Mouse (Mus musculus) forebrain, embryonic 12.5 days (tissue): ENCODE measurements at regions not wholly inside any gene's neighbourhood (a gene's known extent, or its start where the extent isn't known, plus 50 kb on each side); places are given as distances from the start of the nearest gene placed in this dataset.

Source experiments
- ATAC-seq: fragments of 200-750 bp; cut with Nextera tagmentation; 2 replicates; pipeline ENCODE4 v1.8.0; 2017; ENCODE audit warnings: moderate TSS enrichment; ENCODE audit not compliant: low FRiP score
- H3K27ac ChIP-seq: fragments of 300-500 bp; sonication (generic); 2 replicates; pipeline ENCODE4 v1.5.1; 2016; ENCODE audit warnings: mild to moderate bottlenecking
- H3K27me3 ChIP-seq: fragments of 300-500 bp; sonication (generic); 2 replicates; pipeline ENCODE4 v1.6.1; 2016; ENCODE audit warnings: mild to moderate bottlenecking
- H3K36me3 ChIP-seq: fragments of 300-500 bp; sonication (generic); replicated peaks from 2 replicates; pipeline ENCODE4 v1.6.1; 2016; ENCODE audit warnings: mild to moderate bottlenecking
- H3K4me1 ChIP-seq: fragments of 300-500 bp; sonication (generic); 2 replicates; pipeline ENCODE4 v1.6.1; 2016
- H3K4me2 ChIP-seq: fragments of 300-500 bp; sonication (generic); 2 replicates; pipeline ENCODE4 v1.6.1; 2016; ENCODE audit warnings: mild to moderate bottlenecking, moderate library complexity
- H3K4me3 ChIP-seq: fragments of 300-500 bp; sonication (generic); replicated peaks from 2 replicates; pipeline ENCODE4 v1.5.1; 2016; ENCODE audit warnings: mild to moderate bottlenecking
- H3K9ac ChIP-seq: fragments of 300-500 bp; sonication (generic); 2 replicates; pipeline ENCODE4 v1.6.1; 2016; ENCODE audit warnings: mild to moderate bottlenecking
- H3K9me3 ChIP-seq: fragments of 300-500 bp; sonication (generic); 2 replicates; pipeline ENCODE4 v1.6.1; 2016
- WGBS: fragments of 180-500 bp; shearing (Covaris S2); methylation state at CpG from one replicate; pipeline ENCODE4 v1.1.7; 2016; 5-methylcytosine and 5-hydroxymethylcytosine counted together

- WGBS: 90% methylated on average over 5 of the region's 5 CpGs
- no peak for ATAC-seq
- H3K9me3 ChIP-seq: no peaks in the 10 kb centered on the region
- H3K36me3 ChIP-seq: no peaks in the 10 kb centered on the region
- no peak overlapping the region for H3K4me3 ChIP-seq
- H3K27ac ChIP-seq: no peak overlapping the region
- H3K27me3 ChIP-seq: peaks cover 38% of the 10 kb centered on the region
- H3K4me2 ChIP-seq: no peak overlapping the region
- H3K4me1 ChIP-seq: peaks cover 40% of the 10 kb centered on the region
- no peak overlapping the region for H3K9ac ChIP-seq
These were observed 262.5 kb upstream of the Tle3 start for GRCm38 (mm10) chr9:61109519-61110285.

- peaks cover 33% of the 10 kb centered on the region for H3K27me3 ChIP-seq
- no peak overlapping the region for H3K9ac ChIP-seq
- peak; percentile 15; the same call in 1 of the 2 replicates for ATAC-seq
- peak overlapping the region; percentile 70 for H3K27ac ChIP-seq
- H3K4me1 ChIP-seq: peaks cover 35% of the 10 kb centered on the region
- H3K4me3 ChIP-seq: no peak overlapping the region
- H3K4me2 ChIP-seq: peak overlapping the region; percentile 36
- no peaks in the 10 kb centered on the region for H3K9me3 ChIP-seq
- no peaks in the 10 kb centered on the region for H3K36me3 ChIP-seq
- WGBS: 41% methylated on average over 7 of the region's 7 CpGs
These were observed 261.0 kb upstream of the Tle3 start for GRCm38 (mm10) chr9:61111206-61111605.

- peak; percentile 94 for ATAC-seq
- WGBS: 18% methylated on average over 19 of the region's 19 CpGs
- peak overlapping the region; percentile 36 for H3K4me2 ChIP-seq
These were observed 260.3 kb upstream of the Tle3 start for GRCm38 (mm10) chr9:61111733-61112415.

GRCm38 (mm10) chr9:61119252-61119651 is 252.9 kb upstream of the Tle3 start:
- no peaks in the 10 kb centered on the region for H3K36me3 ChIP-seq
- peaks cover 33% of the 10 kb centered on the region for H3K27me3 ChIP-seq
- H3K9me3 ChIP-seq: no peaks in the 10 kb centered on the region
- H3K9ac ChIP-seq: no peak overlapping the region
- no peak overlapping the region for H3K4me2 ChIP-seq
- no peak overlapping the region for H3K4me3 ChIP-seq
- WGBS: 87% methylated on average over 3 of the region's 3 CpGs
- no peak overlapping the region for H3K27ac ChIP-seq
- peaks cover 11% of the 10 kb centered on the region for H3K4me1 ChIP-seq
- ATAC-seq: no peak

More at GRCm38 (mm10) chr9:61111733-61112415, 260.3 kb upstream of the Tle3 start:
- no peak overlapping the region for H3K9ac ChIP-seq
- no peaks in the 10 kb centered on the region for H3K9me3 ChIP-seq
- peaks cover 39% of the 10 kb centered on the region for H3K27me3 ChIP-seq
- H3K4me3 ChIP-seq: no peak overlapping the region
- H3K36me3 ChIP-seq: no peaks in the 10 kb centered on the region
- H3K27ac ChIP-seq: peak overlapping the region; percentile 70
- H3K4me1 ChIP-seq: peaks cover 35% of the 10 kb centered on the region

GRCm38 (mm10) chr9:61120531-61120930 is 251.6 kb upstream of the Tle3 start:
- no peak for ATAC-seq
- 90% methylated on average over 3 of the region's 3 CpGs for WGBS
- Histone ChIP-seq H3K36me3 (no peaks in the 10 kb centered on the region), H3K27ac (no peak overlapping the region), H3K4me3 (no peak overlapping the region), H3K9me3 (no peaks in the 10 kb centered on the region), H3K4me2 (no peak overlapping the region), H3K9ac (no peak overlapping the region), H3K4me1 (peaks cover 11% of the 10 kb centered on the region), H3K27me3 (peaks cover 27% of the 10 kb centered on the region; the same call in 1 of the 2 replicates)

GRCm38 (mm10) chr9:61120931-61121391 is 251.2 kb upstream of the Tle3 start:
- no peak overlapping the region for H3K4me3 ChIP-seq
- H3K27ac ChIP-seq: no peak overlapping the region
- WGBS: 67% methylated on average over 10 of the region's 10 CpGs
- no peak overlapping the region for H3K4me2 ChIP-seq
- H3K9ac ChIP-seq: no peak overlapping the region
- H3K9me3 ChIP-seq: no peaks in the 10 kb centered on the region
- peaks cover 11% of the 10 kb centered on the region for H3K4me1 ChIP-seq
- peaks cover 28% of the 10 kb centered on the region for H3K27me3 ChIP-seq
- H3K36me3 ChIP-seq: no peaks in the 10 kb centered on the region
- no peak for ATAC-seq

GRCm38 (mm10) chr9:61123431-61123830 is 248.7 kb upstream of the Tle3 start:
- no peak for ATAC-seq
- no peak overlapping the region for H3K9ac ChIP-seq
- H3K4me2 ChIP-seq: no peak overlapping the region
- H3K27ac ChIP-seq: no peak overlapping the region
- H3K4me1 ChIP-seq: peaks cover 11% of the 10 kb centered on the region
- H3K4me3 ChIP-seq: no peak overlapping the region
- no peaks in the 10 kb centered on the region for H3K9me3 ChIP-seq
- H3K27me3 ChIP-seq: peaks cover 26% of the 10 kb centered on the region
- H3K36me3 ChIP-seq: no peaks in the 10 kb centered on the region

GRCm38 (mm10) chr9:61125769-61126168 is 246.4 kb upstream of the Tle3 start:
- Histone ChIP-seq H3K9me3 (no peaks in the 10 kb centered on the region), H3K27ac (no peak overlapping the region), H3K27me3 (peaks cover 23% of the 10 kb centered on the region), H3K4me1 (peaks cover 15% of the 10 kb centered on the region), H3K4me3 (no peak overlapping the region), H3K4me2 (no peak overlapping the region), H3K36me3 (no peaks in the 10 kb centered on the region), H3K9ac (no peak overlapping the region)
- ATAC-seq: no peak
- WGBS: 73% methylated on average over 7 of the region's 7 CpGs

- 75% methylated on average over 2 of the region's 2 CpGs for WGBS
- peaks cover 6% of the 10 kb centered on the region for H3K4me1 ChIP-seq
- H3K27ac ChIP-seq: no peak overlapping the region
- peaks cover 30% of the 10 kb centered on the region for H3K27me3 ChIP-seq
- H3K36me3 ChIP-seq: no peaks in the 10 kb centered on the region
- no peak overlapping the region for H3K9ac ChIP-seq
- no peaks in the 10 kb centered on the region for H3K9me3 ChIP-seq
- H3K4me2 ChIP-seq: no peak overlapping the region
- H3K4me3 ChIP-seq: no peak overlapping the region
- no peak for ATAC-seq
These were observed 244.1 kb upstream of the Tle3 start for GRCm38 (mm10) chr9:61128077-61128476.

- no peaks in the 10 kb centered on the region for H3K36me3 ChIP-seq
- no peak overlapping the region for H3K9ac ChIP-seq
- peaks cover 31% of the 10 kb centered on the region for H3K27me3 ChIP-seq
- 83% methylated on average over 5 of the region's 5 CpGs for WGBS
- peaks cover 6% of the 10 kb centered on the region for H3K4me1 ChIP-seq
- ATAC-seq: no peak
- no peak overlapping the region for H3K4me3 ChIP-seq
- no peak overlapping the region for H3K4me2 ChIP-seq
- no peak overlapping the region for H3K27ac ChIP-seq
- H3K9me3 ChIP-seq: no peaks in the 10 kb centered on the region
These were observed 243.0 kb upstream of the Tle3 start for GRCm38 (mm10) chr9:61129186-61129585.

- 82% methylated on average over 4 of the region's 4 CpGs for WGBS
- Histone ChIP-seq H3K9ac (no peak overlapping the region), H3K27me3 (peaks cover 36% of the 10 kb centered on the region), H3K27ac (no peak overlapping the region), H3K9me3 (no peaks in the 10 kb centered on the region), H3K4me1 (peaks cover 14% of the 10 kb centered on the region), H3K4me2 (no peak overlapping the region), H3K4me3 (no peak overlapping the region), H3K36me3 (no peaks in the 10 kb centered on the region)
- no peak for ATAC-seq
These were observed 241.3 kb upstream of the Tle3 start for GRCm38 (mm10) chr9:61130877-61131276.

- H3K9me3 ChIP-seq: no peaks in the 10 kb centered on the region
- H3K4me3 ChIP-seq: no peak overlapping the region
- H3K9ac ChIP-seq: no peak overlapping the region
- peak; percentile 63; the same call in 1 of the 2 replicates for ATAC-seq
- peaks cover 22% of the 10 kb centered on the region for H3K4me1 ChIP-seq
- WGBS: 46% methylated on average over 10 of the region's 10 CpGs
- H3K36me3 ChIP-seq: no peaks in the 10 kb centered on the region
- peaks cover 41% of the 10 kb centered on the region for H3K27me3 ChIP-seq
- H3K27ac ChIP-seq: 0 out of 2 replicates have a peak overlapping the region, but pooled peaks have one; percentile 19
- no peak overlapping the region for H3K4me2 ChIP-seq
These were observed 236.8 kb upstream of the Tle3 start for GRCm38 (mm10) chr9:61135263-61135882.
